Mouse (Mus musculus) gastrocnemius, postnatal 10 days (tissue): ENCODE results near the gene Arid5b. TPM values are rescaled to one million over a fixed set of nuclear protein-coding genes. Genes with fewer than 3 reads are reported as not detected.

Experiments
- DNase-seq: peaks from one replicate; pipeline ENCODE4 v3.0.0; 2021; ENCODE audit warnings: mixed read lengths
- total RNA-seq, 2 experiments: library from RNA; stranded (reverse); gene quantifications; 2 replicates each; pipeline ENCODE4 v1.2.3; 2021

The Arid5b gene
- total RNA-seq, 2 experiments from 2014 or later: 24.8 to 30.5 TPM

DNA sequence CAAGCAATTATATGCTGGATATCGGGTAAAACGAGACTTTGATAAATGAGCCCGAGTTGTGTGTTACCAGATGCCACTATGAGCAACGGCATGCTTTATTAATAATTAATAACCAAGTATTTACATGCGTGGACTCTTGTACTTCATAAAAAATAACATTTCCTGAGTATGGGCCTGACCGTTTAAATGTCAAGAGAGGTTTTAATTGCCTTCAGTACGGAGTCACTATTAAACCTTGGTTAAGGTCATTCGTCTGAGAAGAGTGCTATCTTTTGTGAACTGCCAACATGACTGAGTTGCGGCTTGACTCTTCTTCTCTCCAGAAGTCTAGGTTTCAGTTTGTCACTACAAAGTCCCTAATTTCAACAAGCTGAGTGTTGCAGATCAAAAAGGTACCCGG lies 8.8 kb downstream of the Arid5b start:
- DNase-seq: no peak

DNA sequence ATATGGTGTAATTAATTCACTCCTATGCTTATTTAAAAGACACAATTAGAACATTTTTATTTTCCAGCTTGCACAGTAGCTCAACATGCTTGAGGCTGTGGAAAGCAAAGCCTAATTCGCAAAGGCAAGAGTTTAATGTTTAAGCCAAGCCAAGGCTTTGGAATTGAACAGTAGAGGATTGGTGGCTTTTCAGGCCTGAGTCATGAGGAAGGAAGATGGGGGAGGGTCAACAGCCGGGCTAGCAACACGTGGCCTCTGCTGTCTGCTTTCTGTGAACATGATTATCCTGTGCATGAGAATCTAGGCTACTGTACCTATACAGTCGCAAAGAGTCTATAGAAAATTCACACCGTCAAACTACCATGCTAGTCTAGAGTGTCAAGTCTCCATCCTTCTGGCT lies 9.9 kb downstream of the Arid5b start:
- DNase-seq: no peak

DNA sequence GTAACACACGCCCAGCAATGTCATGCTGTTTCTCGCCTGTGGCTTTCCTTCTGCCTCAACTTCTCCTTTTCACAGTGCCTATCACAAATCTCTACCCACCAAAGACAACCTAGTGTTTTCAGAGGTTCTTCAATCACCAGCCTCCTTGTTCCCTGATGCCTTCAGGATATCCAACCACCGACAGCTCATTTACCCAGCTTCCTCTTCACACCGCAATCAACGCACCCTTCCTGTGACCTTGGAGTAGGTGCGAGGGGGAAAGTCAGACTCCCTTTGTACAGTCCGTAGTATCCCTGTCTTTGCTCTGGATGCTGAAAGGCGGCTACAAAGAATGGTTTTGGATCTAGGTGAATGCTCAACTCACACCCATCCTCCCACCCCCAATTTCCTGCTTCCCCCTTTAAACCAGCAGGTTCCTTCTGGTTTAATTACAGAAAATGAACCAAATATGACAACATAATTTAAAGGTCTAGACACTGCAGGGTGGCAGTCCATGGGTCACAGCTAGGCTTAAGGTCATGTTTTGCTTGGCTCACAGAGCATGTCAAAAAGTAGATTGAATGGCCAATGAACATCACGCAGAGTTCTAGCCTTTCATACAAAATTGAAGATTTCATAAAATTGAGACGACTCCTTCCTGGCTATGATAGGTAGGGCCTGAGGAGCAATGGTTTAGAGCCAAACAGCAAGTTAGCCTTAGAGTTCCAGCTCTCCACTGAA lies 14.4 kb downstream of the Arid5b start:
- no peak for DNase-seq

DNA sequence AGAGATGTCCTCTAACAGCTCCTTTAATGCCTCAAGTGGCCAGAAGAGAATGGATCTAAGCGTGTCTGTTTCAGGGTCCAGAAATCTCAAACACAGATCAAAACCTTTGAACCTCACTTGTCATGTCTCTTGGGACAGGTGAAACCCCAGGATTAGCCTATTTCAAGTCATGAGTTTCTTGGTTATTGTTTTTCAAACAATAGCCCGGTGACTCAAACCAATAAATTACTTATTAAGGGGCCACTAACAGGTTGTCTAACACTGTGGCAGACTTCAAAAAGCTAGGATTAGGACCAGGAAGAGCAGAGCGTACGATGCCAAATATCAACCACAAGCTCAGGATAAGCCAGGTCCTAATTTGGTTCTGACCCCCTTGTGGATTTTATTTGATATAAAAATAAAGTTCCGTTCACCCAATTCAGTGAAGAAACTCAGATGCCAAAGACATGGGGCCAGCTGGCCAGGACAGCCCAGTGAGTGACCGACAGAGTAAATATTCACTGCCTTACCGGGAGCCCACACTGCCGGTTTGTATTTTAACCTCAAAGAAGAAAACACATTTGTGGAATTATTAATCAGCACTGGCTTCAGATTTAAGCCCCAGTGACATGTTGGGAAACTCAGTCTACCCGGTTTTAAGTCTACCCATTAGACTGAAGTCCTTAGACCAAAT lies 15.1 kb downstream of the Arid5b start:
- DNase-seq: no peak

DNA sequence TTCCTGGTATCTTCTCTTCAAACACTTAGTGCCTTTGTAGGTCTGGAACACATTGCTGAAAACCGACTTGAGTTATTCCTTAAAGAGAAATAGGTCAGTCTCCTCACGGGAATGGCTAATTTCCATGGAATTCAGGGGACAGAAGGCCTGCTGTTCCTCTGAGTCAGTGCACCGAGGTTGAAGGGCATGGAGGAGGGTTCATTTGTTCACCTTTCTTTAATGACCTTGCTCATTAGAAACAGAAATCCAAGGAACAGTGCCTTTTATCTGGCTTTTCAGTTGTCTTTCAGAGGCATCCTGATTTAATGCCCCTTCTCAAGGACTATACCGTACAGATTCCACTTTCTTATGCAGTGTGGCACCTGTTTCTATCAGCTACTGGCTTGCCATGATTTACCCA lies 18.9 kb downstream of the Arid5b start:
- DNase-seq: no peak

DNA sequence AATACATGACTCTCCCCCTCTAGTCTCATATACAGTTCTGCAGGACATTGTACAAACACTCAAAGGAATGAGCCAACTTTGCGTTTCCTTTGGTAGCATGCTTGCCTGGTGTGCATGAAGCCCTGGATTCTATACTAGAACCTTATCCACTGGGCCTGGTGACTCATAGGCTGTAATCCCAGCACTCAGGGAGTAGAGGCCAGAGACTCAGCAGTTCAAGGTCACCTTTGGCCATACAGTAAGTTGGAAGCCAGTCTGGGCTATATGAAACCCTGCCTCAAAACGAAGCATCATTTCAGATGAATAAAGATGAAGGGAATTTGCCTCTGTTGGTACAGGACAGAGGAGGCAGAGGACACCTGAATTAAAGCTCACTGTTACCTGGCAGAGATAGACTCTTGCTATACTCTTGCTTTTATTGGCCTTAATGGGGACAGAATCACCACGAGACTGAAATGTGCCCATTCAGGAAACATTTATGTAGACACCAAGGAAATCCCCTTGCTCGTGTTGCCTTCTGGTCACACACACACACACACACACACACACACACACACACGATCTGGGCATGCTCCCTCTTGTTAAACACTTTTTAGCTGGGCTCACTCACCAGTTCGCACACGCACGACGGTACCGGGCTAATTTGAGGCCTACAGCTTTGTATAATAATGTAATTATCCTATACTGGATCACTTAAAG lies 21.0 kb downstream of the Arid5b start:
- no peak for DNase-seq

DNA sequence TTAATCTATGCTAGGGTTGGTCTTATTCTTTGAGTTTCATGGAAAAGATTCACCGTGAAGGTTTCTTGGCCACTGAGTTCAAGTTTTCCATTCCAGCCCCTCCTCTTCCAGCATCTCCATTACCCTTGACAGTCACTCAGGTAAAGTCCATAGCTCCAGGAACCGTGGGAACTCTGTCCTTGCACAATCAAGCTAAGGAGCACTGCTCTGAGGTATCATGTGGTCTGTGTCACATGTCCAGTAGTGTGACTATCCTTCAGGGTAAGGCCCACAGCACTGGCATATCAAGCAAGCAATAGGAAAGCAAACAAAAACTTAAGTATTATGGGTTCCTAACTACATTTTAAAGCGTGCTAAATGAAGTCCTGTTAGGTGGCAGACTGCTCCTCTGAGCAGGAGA lies 22.4 kb downstream of the Arid5b start:
- no peak for DNase-seq

DNA sequence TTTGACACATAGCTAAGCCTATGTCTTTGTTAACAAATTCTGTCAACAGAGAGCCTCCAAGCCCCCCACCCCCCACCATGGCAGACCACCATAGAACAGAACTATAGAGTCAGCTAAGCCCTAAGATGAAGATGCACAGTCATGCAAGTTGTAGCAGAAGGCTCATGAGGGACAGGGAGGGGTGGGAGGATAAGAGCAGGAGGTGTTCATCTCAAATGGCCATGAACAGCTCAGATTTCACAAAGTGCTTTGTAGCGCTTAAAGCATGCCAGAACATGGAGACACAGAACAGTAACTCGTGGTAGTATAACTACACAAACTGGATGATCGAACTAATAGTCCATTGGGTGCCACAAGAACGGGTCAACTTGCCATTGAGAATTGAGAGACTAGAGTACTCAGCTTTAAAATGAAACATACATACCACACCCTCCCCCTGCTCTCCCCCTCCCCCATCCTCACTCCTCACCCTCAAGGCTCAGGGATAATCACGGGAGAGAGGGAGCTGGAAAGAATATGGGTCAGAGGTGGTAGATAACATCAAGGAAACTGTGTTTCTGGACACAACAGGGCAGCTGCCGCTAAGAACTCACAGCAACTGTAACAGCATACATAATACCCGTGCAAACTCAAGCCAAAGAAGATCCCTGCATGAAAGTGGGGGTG lies 25.0 kb downstream of the Arid5b start:
- DNase-seq: no peak

DNA sequence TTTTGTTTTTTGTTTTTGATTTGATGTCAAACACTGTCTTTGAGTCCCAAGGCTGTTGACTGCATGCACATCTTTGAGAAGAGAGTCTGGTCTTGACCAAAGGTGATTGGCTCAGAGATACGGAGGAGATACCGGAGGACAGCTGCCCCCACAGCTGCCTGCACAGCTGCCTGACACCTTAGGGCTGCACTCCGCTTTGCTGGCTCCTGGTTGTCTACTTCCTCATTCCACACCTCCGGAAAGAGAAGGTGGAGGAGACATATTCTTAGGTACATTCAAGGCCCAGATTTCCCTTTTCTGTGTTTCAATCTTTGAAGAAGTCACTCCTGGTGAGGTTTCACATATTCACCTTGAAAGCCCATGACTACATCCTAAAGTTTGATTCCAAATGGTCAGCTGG lies 25.9 kb downstream of the Arid5b start:
- DNase-seq: no peak

DNA sequence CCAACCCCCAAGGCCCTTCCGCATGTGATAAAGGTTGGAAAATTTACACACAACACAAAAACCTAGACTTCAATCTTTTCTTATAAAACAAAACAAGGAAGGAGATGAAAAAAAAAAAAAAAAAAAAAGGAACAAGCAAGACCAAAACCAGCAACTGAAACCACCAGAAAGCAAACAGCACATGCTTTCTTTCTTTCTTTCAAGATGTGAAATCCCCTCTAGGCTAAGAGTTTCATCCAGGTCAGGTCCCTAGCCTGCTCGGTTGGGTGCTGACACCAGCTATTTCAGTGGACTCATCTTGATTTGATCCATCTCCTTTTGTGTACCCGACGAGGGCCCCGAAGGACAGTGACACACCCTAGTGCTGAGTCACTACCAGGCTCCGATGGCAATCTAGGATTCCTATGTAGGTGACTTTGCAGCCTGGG lies 29.2 kb downstream of the Arid5b start:
- no peak for DNase-seq

DNA sequence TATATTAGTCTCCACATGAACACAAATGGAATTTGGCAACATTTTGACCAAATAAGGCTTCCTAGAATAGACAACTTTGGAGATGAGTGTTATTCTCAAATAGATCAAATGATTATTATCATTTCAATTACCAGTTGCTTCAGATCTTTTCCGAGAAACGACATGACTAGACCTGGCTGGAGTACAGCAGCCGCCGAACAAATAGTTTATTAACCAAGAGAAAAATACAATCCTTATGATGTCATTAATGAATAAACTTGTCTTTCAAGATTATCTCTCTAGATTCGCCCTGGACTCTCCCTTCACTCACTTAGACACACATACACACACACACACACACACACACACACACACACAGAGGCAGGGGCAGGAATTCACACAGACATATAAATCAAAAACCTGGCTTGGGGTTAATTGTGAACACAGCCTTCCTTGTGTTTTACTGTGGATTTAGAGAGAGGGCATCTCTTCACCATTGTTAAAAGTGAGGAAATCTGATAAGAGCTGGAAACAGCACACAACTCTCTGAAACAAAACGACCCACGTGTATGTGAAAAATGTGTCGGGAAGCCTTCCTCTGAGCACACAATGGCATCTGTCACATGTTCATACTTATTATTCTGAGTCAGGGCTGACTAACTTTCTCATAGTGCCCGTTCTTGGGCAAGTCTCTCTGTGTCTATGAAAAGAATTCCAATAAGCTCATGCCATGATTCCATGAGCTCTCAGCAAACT lies 30.1 kb downstream of the Arid5b start:
- DNase-seq: no peak

DNA sequence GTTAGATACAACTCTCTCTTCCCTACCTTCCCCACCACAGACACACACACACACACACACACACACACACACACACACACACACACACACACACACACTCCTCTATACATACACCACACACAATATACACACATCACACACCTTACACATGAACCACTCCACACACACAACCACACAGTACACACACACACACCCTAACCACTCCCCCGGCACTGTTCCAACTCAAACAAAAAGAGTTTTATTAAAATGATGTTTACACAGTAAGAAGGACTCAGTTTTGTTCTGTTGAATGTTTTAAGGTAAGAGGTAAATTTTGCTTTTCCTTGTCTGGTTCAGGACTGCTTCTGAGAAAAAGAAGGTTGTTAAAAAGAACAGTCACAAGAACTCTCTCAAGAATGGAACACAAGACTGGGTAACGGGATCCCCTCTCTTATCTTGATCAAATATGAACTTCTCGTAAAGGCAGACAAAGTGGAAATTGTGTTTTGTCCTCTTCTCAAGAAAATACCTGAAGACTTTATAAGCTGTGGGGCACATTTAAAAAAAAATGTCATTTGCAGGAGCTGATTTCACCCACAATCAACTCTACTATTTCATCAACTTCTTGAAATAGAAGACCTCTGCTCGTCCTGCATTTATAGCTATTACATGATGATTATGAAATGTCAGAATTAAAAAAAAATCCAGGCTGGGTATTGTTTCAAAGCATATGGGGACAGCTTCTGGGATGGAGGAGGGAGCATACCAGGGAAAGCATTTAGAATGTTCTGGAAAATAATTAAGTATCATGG lies 30.9 kb downstream of the Arid5b start:
- no peak for DNase-seq

DNA sequence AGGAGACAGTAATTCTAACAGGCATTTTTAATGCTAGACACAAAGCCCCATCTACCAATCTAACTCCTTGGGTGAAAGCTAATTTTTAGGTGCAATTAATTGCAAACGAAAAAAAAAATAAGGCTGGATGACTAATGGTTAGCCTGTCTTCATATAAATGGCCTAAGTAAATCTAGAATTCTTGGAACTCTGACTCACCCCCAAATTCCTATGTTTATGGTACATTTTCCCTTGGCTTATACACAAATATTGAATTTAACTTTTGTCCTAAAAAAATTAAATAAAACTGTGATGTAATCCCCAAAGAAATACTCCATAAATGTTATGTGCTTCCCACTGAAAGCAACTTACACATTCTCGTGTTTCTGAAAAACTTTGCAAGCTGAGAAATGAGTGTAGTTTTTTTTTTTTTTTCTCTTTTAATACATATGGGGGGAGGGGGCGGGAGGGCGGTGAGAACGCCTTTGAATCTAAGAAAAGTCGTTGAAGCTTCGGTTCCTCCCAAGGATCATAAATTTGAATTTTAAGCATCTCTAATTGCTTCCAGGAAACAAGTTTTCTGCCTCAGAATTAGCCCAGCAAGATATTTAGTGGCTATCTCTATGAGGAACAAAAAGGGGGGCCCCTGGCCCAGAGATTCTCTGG lies 31.8 kb downstream of the Arid5b start:
- no peak for DNase-seq

DNA sequence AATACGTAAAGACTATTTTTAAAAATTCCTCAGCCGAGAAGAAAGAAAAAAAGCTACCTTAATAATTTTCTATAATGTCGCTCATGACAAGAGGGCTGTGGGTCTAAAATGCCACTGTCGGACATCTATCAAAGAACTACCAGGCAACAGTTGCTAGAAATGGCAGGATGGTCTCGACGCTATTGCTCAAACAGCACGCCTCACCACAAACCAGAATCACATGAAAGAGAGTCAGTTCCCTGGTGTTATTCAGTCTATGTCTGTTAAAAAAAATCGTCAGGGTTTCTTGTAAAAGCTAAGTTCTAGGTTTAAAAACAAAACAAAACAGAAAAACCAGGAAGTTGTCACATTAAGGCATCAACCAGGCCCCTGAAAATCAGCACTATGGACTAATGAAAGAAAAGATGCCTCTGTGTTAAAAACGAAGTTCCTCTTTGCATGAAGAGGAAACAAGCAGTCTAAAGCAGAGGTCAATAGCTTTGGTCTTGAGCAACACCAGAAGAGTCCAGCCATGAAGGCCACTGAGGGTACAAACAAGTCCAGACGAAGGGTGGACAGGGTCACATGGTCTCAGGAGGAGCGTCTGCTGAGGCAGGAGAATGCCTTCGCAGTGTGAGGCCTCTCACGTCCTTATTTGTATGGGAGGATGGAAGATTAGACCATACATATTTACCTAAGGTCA lies 37.6 kb downstream of the Arid5b start:
- DNase-seq: no peak

DNA sequence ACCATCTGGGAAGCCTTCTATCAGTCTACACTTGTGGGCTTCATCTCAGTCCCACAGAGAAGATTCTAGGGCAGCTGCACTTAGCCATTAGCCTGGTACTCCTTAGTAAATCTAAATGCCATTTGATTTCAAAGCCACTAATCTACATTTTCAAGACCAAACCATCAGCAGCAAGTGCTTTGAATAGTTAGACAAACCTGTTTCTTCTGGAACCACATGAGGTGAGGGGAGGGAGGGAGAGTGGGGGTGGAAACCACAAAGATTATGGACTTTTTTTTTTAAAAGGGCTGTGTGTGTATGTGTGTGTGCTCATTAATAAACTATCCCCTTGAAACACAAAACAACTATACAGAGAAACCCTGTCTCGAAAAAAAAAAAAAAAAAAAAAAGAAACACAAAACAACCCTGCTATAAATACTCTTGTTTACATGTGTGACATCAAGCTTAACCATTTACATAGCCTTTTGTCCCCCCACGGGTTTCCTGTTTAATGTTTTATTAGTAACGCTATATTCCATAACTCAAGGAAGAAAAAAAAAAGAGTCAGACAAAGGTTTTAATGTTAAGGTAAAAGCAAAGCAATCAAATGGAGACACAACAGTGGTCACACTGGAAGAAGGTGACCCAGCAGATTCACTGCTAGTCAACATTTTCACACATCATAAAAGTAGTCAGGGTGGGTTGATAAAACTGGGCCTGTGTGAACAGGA lies 38.3 kb downstream of the Arid5b start:
- no peak for DNase-seq

DNA sequence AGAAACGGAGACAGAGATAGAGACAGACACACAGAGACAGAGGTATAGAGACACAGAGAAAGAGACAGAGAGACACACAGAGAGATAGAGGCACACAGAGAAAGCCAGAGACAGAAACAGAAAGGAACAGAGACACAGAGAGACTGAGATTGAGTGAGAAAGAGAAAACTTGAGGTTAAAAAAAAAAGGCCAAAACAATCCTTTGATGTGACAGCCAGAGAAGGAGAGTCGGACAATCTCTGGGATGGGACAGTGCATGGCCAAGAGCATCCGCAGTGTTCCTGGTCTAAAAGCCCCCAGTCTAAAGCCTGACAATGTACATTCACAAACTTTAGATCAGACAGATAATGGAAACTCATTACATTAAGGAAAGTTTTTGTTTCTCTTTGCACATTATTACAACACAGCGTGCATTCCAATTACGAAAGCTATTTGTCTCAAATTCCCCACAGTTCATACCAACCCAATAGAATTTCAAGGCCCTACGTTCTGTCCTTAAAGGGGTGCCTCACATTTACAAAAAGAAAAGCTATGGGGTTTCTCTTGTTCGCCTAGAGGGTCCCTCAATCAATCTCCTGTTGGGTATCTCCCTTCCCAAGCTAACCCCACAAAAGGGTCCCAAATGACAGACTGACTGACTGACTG lies 39.0 kb downstream of the Arid5b start:
- no peak for DNase-seq

DNA sequence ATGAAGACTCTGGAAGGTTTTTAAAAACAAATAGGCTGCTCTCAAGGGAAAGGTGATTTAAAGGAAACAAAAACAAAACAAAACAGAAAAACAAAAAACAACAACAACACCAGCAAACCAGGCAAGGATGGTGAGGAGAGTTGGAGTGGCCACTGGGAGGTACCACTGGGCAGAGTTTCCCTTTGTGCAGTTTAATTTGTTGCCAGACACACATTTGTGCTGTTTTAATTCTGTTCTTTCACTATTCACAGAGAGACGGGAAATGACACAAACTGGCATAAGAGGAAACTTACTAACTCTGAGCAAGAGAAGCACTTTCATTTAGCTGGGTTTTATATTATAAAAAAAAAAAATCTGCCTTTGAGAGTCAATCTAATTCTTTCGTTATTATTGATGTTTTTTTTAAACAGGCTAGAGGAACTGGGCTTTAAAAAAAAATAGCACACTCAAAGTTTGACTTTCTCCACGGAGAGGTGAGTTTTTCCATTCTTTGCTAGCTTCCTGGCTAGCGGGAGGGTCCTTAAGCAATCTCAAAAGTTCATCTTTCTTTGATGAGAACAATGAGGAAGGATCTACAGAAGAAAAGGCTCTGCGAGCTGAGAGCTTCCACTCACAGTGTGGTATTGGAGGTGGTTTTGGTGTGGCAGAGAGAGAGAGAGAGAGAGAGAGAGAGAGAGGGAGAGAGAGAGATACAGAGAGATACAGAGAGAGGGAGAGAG lies 39.7 kb downstream of the Arid5b start:
- no peak for DNase-seq

DNA sequence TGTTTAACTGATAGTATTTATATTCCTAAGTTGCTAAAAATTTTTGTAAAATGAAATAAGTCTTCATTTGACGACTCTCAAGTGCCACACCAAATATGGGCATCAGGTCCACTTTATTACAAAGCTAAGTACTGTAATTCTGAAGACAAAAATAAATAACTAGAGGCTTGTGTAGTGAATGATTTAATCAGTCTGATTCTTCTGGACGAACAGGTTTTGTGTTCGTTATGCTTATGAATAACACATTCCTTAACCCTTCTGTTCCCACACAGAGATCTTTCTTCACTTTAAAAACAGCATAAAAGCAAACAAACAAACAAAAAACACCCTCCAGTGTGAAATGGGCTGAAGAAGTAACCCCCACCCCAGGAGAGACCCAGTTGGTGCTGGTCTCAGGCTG lies 40.4 kb downstream of the Arid5b start:
- no peak for DNase-seq
